ENCODE assay signal across 18 mouse cellular contexts in genomic region chr6:143163956-143164905, GRCm38 (mm10). TPM values are rescaled to one million over a fixed set of nuclear protein-coding genes. Genes with fewer than 3 reads are reported as not detected.
DNase-seq lines count a peak whose midpoint lies in the region; ATAC-seq lines count a peak whose summit lies in the region.
"Had no signal": no experiment of that assay in that cellular context is flagged by ENCODE, and none has a peak within 500 bp of the region (broad histone marks: within the 10 kb centered on the region; RNA-seq: fewer than 3 reads in every experiment).

No protein-coding gene starts in this region.

- no peaks in the 10 kb centered on the region for H3K9me3 ChIP-seq in liver, embryonic 11.5 days (ENCODE audit: control insufficient read depth, low read length)
- H3K9me3 ChIP-seq in kidney, embryonic 16.5 days (ENCODE audit: low read length), result no peaks in the 10 kb centered on the region
- H3K9me3 ChIP-seq: forebrain, embryonic 10.5 days; heart, embryonic 10.5 days; hindbrain, embryonic 15.5 days; kidney, embryonic 15.5 days; midbrain, embryonic 10.5 days; neural tube, embryonic 13.5 days had no signal

- no peaks in the 10 kb centered on the region for H3K36me3 ChIP-seq in liver, embryonic 11.5 days (ENCODE audit: control insufficient read depth, insufficient read depth, low read length)
- H3K36me3 ChIP-seq in kidney, embryonic 16.5 days (ENCODE audit: insufficient read depth, low read length), result no peaks in the 10 kb centered on the region
- H3K36me3 ChIP-seq: forebrain, embryonic 10.5 days; heart, embryonic 10.5 days; hindbrain, embryonic 15.5 days; midbrain, embryonic 10.5 days; neural tube, embryonic 13.5 days had no signal

- H3K4me1 ChIP-seq in liver, embryonic 11.5 days (replicated peaks; ENCODE audit: control insufficient read depth, insufficient read depth, low read length), result peaks cover 13% of the 10 kb centered on the region
- peaks cover 21% of the 10 kb centered on the region for H3K4me1 ChIP-seq in kidney, embryonic 16.5 days (ENCODE audit: insufficient read depth, low read length)

- peak overlapping the region; percentile 40 for H3K4me2 ChIP-seq in liver, embryonic 11.5 days
- H3K4me2 ChIP-seq in kidney, embryonic 16.5 days (replicated peaks; ENCODE audit: low read depth, low read length), result no peak overlapping the region
- H3K4me2 ChIP-seq: hindbrain, embryonic 15.5 days; kidney, embryonic 15.5 days; neural tube, embryonic 13.5 days had no signal

- no peak overlapping the region for H3K27ac ChIP-seq in liver, embryonic 11.5 days (ENCODE audit: low read depth, low read length)
- H3K27ac ChIP-seq in kidney, embryonic 16.5 days (ENCODE audit: low read length), result no peak overlapping the region
- H3K27ac ChIP-seq: forebrain, embryonic 10.5 days; heart, embryonic 10.5 days; hindbrain, embryonic 15.5 days; kidney, embryonic 15.5 days; midbrain, embryonic 10.5 days; neural tube, embryonic 13.5 days had no signal

- no peaks in the 10 kb centered on the region for H3K27me3 ChIP-seq in liver, embryonic 11.5 days (replicated peaks; ENCODE audit: control insufficient read depth, insufficient read depth, low read length)
- no peaks in the 10 kb centered on the region for H3K27me3 ChIP-seq in kidney, embryonic 16.5 days (ENCODE audit: insufficient read depth, low read length)
- H3K27me3 ChIP-seq: hindbrain, embryonic 15.5 days; kidney, embryonic 15.5 days; neural tube, embryonic 13.5 days had no signal

- WGBS in liver, embryonic 11.5 days, result 46% methylated on average over 15 of the region's 15 CpGs
- WGBS in kidney, embryonic 16.5 days, result 86% methylated on average over 14 of the region's 15 CpGs

- no peak overlapping the region for H3K4me3 ChIP-seq in liver, embryonic 11.5 days (ENCODE audit: low read depth, low read length)
- no peak overlapping the region for H3K4me3 ChIP-seq in kidney, embryonic 16.5 days (ENCODE audit: low read length)
- H3K4me3 ChIP-seq: forebrain, embryonic 10.5 days; heart, embryonic 10.5 days; hindbrain, embryonic 15.5 days; kidney, embryonic 15.5 days; midbrain, embryonic 10.5 days; neural tube, embryonic 13.5 days had no signal

- DNase-seq in ES-CJ7 (ENCODE audit: low read depth, low spot score) (peak; percentile 53), MEL-GATA-1-ER (ENCODE audit: extremely low read depth, low read depth) (peak; percentile 63)
- DNase-seq in liver, embryonic 11.5 days (ENCODE audit: low spot score), result no peak
- DNase-seq in adrenal gland, adult 8-10 months, result no peak
- DNase-seq in cerebellum, postnatal 25 days, result no peak
- DNase-seq: adrenal gland, postnatal 14 days; cerebellum, adult 11-12 months; cerebellum, postnatal 14 days; lung, adult 2 months had no signal

- H3K9ac ChIP-seq in liver, embryonic 11.5 days (ENCODE audit: low read depth, low read length), result 0 out of 2 replicates have a peak overlapping the region, but pooled peaks have one; percentile 5
- no peak overlapping the region for H3K9ac ChIP-seq in kidney, embryonic 16.5 days (replicated peaks; ENCODE audit: low read length)
- H3K9ac ChIP-seq: hindbrain, embryonic 15.5 days; kidney, embryonic 15.5 days; neural tube, embryonic 13.5 days had no signal

- no peak for ATAC-seq in liver, embryonic 11.5 days (replicated peaks; ENCODE audit: low FRiP score)
- ATAC-seq in megakaryocyte progenitor cell, adult 5-6 weeks (replicated peaks; ENCODE audit: poor library complexity), result peak; percentile 33
- ATAC-seq in kidney, embryonic 16.5 days (ENCODE audit: low FRiP score, low TSS enrichment), result no peak
- ATAC-seq: intestine, postnatal 0 days had no signal

RNA-seq across cellular contexts. Expression of gene Etnk1, which starts 2.8 kb away (rescaled TPM):
- polyA plus RNA-seq in liver, embryonic 11.5 days (2014; fragmentation: Nextera tagmentation; extraction: Ambion mirVana), result 20.0 and 23.6 TPM in 2 replicates
- total RNA-seq in megakaryocyte progenitor cell, adult 5-6 weeks (2015), result 46.9 and 55.3 TPM in 2 replicates
- 50.9 and 65.1 TPM in 2 replicates for total RNA-seq in megakaryocyte progenitor cell, adult 5-6 weeks (2017)
- polyA plus RNA-seq in kidney, embryonic 16.5 days (2015; fragmentation: Nextera tagmentation; extraction: Ambion mirVana), result 32.2 and 34.0 TPM in 2 replicates
- 100 to 1,000 TPM; 126 to 142 (median 139) TPM for total RNA-seq in adrenal gland, adult 8-10 months (2022)

Comparison
In these comparisons a context has a peak if more than half of its experiments do, and no peak if none do; other contexts are left out.
1. DNase-seq: peak in ES-CJ7 (single experiment) and MEL-GATA-1-ER (single experiment); none in liver, embryonic 11.5 days (single experiment), adrenal gland, adult 8-10 months (single experiment) and cerebellum, postnatal 25 days (0 of 2).